Mouse (Mus musculus) ovary, adult 18-20 months (tissue): Measurements from ENCODE around the gene Zfp398.

Experiments used
- DNase-seq: peaks from one replicate; pipeline ENCODE4 v3.0.0; 2022; ENCODE audit warnings: low spot score, mixed read lengths

Zfp398 gene

GRCm38 (mm10) chr6:47904361-47904760 lies 68.9 kb downstream of the Zfp398 start:
- no peak for DNase-seq

DNA sequence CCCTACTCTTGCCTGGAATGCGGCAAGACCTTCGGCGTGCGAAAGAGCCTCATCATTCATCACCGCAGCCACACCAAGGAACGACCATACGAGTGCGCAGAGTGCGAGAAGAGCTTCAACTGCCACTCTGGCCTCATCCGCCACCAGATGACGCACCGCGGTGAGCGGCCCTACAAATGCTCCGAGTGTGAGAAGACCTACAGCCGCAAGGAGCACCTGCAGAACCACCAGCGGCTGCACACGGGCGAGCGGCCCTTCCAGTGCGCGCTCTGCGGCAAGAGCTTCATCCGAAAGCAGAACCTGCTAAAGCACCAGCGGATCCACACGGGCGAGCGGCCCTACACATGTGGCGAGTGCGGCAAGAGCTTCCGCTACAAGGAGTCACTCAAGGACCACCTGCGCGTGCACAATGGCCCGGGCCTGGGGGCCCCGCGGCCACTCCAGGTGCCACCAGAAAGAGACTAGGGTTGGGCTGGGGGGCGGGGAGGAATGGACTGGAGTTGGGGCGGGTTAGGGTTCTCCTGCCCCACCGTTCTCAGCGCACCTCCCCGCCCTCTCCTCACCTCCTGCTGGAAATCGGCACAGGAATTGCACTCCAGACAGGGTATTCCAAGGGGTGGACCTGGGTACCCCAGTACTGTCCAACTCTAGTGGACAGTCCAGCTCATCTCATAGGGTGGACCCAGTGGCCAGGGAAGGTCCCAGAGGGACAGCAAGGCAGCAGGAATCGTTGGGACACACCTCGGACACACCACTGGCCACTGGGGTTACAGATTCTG lies 69.6 kb downstream of the Zfp398 start:
- DNase-seq, result no peak

GRCm38 (mm10) chr6:47906326-47906725 lies 70.9 kb downstream of the Zfp398 start:
- no peak for DNase-seq

DNA sequence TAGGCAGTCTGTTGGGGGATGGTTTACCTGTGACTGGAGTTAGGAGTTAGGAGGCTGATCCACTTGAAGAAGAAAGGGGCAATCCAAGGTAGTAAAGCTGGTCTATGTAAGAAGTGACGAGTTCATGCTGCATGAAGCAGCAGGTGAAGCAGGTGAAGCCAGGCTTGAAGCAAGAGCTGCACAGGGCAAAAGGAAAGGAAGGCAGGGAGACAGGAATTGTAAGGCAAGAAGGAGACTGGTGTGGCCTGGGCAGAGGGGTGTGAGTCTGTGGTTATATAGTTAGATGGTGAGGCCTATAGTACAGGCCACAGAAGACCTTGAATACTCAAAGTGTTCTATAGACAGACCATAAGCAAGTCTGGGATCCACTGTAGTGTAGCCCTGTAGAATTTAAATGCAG lies 73.5 kb downstream of the Zfp398 start:
- DNase-seq, result no peak

DNA sequence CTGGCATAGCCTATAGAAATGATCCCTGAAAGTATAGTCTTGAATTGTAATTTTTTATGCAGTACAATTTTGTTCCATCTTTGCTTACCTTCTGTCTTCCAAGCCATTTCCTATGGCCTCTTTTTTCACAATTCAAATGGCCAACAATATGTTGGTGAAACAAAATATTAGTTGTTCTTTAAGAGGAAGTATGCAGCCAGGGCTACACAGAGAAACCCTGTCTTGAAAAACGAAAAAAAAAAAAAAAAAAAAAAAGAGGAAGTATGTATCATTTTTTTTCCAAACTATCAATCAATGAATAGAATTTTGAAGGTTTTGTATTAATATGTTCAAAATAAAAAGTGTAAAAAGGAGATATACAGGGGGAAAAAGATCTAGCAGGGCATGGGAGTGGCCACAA lies 76.2 kb downstream of the Zfp398 start:
- no peak for DNase-seq

- DNase-seq, result no peak
Measured at GRCm38 (mm10) chr6:47912991-47913390, 77.5 kb downstream of the Zfp398 start.

DNA sequence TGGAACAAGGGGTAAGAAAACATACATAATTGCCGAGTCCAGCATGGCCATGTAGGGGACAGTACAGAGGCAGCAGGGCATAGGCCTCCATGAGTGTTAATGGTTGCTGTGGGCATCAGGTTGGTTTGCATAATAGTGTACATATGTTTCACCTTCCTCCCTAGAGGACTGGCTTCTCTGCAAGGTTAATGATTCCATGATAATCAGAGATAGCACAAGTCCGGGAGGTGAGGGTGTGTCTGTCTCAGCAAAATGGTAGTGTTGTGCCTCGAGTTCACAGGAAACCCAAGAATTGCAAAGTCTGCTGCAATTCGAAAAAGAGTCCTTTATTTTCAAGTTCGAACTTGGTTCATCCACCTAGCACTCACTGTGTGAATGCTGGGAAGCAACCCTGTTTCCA lies 81.6 kb downstream of the Zfp398 start:
- no peak for DNase-seq

DNA sequence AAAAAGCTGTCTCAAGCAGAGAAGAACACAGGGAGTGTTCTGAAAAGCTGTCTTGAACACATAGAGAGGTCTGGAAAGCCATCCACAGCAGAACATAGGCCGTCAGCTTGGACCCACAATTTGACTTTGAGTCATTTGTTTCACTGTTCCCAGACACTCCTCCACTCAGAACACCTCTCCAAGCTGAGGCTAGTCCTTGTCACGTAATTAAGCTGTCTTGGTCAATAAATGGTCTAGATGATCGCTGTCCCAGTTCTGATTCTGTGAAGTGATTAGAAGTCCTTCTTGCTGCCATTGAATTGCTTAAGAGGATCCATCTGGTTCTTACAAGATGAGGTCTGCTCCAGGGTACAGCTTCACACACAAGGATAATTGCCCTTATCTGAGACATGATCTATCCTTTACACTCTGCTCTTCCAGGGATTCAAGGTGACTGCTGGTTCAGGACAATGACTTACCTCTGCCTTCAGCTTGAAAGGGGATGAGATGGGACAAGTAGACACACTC lies 83.4 kb downstream of the Zfp398 start:
- DNase-seq, result no peak

- no peak for DNase-seq
Measured at GRCm38 (mm10) chr6:47919646-47920446, 84.4 kb downstream of the Zfp398 start.

DNA sequence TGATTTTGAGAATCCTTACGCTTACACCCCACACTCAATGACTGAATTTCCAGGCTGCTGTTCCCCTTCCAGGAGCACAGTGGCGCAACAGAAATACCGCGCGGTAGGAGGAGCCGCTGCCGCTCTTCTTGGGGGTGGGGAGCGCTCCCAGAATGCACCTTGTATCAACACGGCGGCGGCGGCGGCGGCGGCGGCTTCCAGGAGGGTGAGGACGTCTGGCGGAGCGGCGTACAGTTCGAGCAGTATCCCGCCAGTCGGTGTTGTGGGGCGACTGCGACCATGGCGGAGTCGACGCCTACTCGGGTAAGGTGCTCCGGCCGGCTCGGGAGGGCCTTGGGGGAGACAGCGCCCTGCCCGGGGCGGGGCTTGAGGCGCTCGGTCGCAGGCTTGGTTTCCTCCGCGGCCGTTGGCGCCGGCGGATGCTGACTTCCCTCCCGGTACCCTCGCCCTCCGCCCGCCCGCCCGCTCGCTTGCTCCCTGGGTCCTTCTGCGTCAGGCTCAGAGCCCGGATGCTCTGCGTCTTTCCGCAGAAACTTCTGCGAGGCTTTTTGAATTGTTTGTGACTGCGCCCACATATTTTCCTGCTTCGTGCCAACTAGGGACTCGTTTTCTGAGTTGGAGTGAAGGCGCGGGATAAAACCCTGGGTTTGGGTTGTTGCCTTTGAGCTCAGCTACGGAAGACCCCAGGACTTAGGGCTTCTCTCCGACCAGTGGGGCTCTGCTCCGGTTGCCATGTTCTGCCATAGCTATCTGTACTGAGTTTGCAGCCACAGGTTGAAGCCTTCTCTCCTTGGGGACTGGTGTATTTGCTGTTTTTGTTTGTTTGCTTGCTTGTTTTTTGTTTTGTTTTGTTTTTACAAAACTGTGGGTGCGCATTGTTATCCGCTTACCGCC lies 85.2 kb downstream of the Zfp398 start, which contains the start of gene Zfp212:
TSS of gene Zfp212 (plus strand) at position 30 of the 894 bp plus-strand sequence.
- DNase-seq, result peak; percentile 79
